Mouse (Mus musculus) liver, embryonic 13.5 days (tissue): ENCODE measurements around the gene Gata5. TPM values are rescaled to one million over a fixed set of nuclear protein-coding genes. Genes with fewer than 3 reads are reported as not detected.
A peak's percentile ranks its signal among the peaks of the same experiment; 100 is the strongest.

Source experiments
- ATAC-seq: fragments of 200-750 bp; cut with Nextera tagmentation; 2 replicates; pipeline ENCODE4 v1.8.0; 2017; ENCODE audit warnings: low read depth, mild to moderate bottlenecking, moderate number of reproducible peaks, moderate library complexity
- DNase-seq: peaks from one replicate; pipeline ENCODE4 v3.0.0; 2022
- H3K27ac ChIP-seq: fragments of 300-500 bp; sonication (generic); 2 replicates; pipeline ENCODE4 v1.5.1; 2015; ENCODE audit warnings: moderate library complexity, mild to moderate bottlenecking, inconsistent platforms
- H3K27me3 ChIP-seq: fragments of 300-500 bp; sonication (generic); 2 replicates; pipeline ENCODE4 v1.6.1; 2015; ENCODE audit warnings: mild to moderate bottlenecking, inconsistent platforms
- H3K36me3 ChIP-seq: fragments of 300-500 bp; sonication (generic); 2 replicates; pipeline ENCODE4 v1.6.1; 2015; ENCODE audit warnings: mild to moderate bottlenecking, inconsistent platforms
- H3K4me1 ChIP-seq: fragments of 300-500 bp; sonication (generic); replicated peaks from 2 replicates; pipeline ENCODE4 v1.6.1; 2015; ENCODE audit warnings: inconsistent platforms
- H3K4me2 ChIP-seq: fragments of 300-500 bp; sonication (generic); 2 replicates; pipeline ENCODE4 v1.6.1; 2015; ENCODE audit warnings: inconsistent platforms, mild to moderate bottlenecking, moderate library complexity
- H3K4me3 ChIP-seq: fragments of 300-500 bp; sonication (generic); replicated peaks from 2 replicates; pipeline ENCODE4 v1.5.1; 2015; ENCODE audit warnings: mild to moderate bottlenecking, inconsistent platforms
- H3K9ac ChIP-seq: fragments of 300-500 bp; sonication (generic); 2 replicates; pipeline ENCODE4 v1.6.1; 2015; ENCODE audit warnings: mild to moderate bottlenecking, inconsistent platforms
- H3K9me3 ChIP-seq: fragments of 300-500 bp; sonication (generic); replicated peaks from 2 replicates; pipeline ENCODE4 v1.6.1; 2016; ENCODE audit warnings: inconsistent platforms
- WGBS: fragments of 180-500 bp; shearing (Covaris S2); methylation state at CpG from one replicate; pipeline ENCODE4 v1.1.7; 2015; ENCODE audit not compliant: insufficient replicate concordance; 5-methylcytosine and 5-hydroxymethylcytosine counted together
- polyA plus RNA-seq: library from polyadenylated mRNA; unstranded; fragments of >200 nt; fragmentation: Nextera tagmentation; extraction: Ambion mirVana; gene quantifications from 2 replicates; pipeline ENCODE4 v1.2.1, GENCODE M21; 2015

The Gata5 gene
- polyA plus RNA-seq, 1 experiment from 2014 or later: 0.76 TPM

GRCm38 (mm10) chr2:180307680-180308079 is 26.8 kb downstream of the Gata5 start:
- H3K9me3 ChIP-seq: no peaks in the 10 kb centered on the region
- no peaks in the 10 kb centered on the region for H3K4me1 ChIP-seq
- H3K27me3 ChIP-seq: no peaks in the 10 kb centered on the region
- ATAC-seq: no peak
- H3K4me2 ChIP-seq: no peak overlapping the region
- WGBS: 31% methylated on average over 2 of the region's 2 CpGs
- no peak overlapping the region for H3K4me3 ChIP-seq
- no peak overlapping the region for H3K9ac ChIP-seq
- no peaks in the 10 kb centered on the region for H3K36me3 ChIP-seq
- H3K27ac ChIP-seq: no peak overlapping the region
- no peak for DNase-seq

- no peak for ATAC-seq
- no peak overlapping the region for H3K9ac ChIP-seq
- no peak overlapping the region for H3K27ac ChIP-seq
- H3K4me1 ChIP-seq: no peaks in the 10 kb centered on the region
- 64% methylated on average over 8 of the region's 8 CpGs for WGBS
- no peaks in the 10 kb centered on the region for H3K9me3 ChIP-seq
- H3K27me3 ChIP-seq: no peaks in the 10 kb centered on the region
- no peak overlapping the region for H3K4me2 ChIP-seq
- no peak for DNase-seq
- H3K4me3 ChIP-seq: no peak overlapping the region
- no peaks in the 10 kb centered on the region for H3K36me3 ChIP-seq
Measured at GRCm38 (mm10) chr2:180306423-180307168, 27.9 kb downstream of the Gata5 start.

- H3K4me3 ChIP-seq: no peak overlapping the region
- no peak overlapping the region for H3K4me2 ChIP-seq
- no peak overlapping the region for H3K9ac ChIP-seq
- WGBS: 33% methylated on average over 2 of the region's 2 CpGs
- no peak overlapping the region for H3K27ac ChIP-seq
- H3K36me3 ChIP-seq: no peaks in the 10 kb centered on the region
- no peak for DNase-seq
- no peaks in the 10 kb centered on the region for H3K9me3 ChIP-seq
- H3K4me1 ChIP-seq: peaks cover 2% of the 10 kb centered on the region
- ATAC-seq: no peak
- H3K27me3 ChIP-seq: no peaks in the 10 kb centered on the region
Measured at GRCm38 (mm10) chr2:180306009-180306408, 28.5 kb downstream of the Gata5 start.

- Histone ChIP-seq H3K27me3 (no peaks in the 10 kb centered on the region), H3K9me3 (no peaks in the 10 kb centered on the region), H3K27ac (no peak overlapping the region), H3K9ac (no peak overlapping the region), H3K36me3 (no peaks in the 10 kb centered on the region), H3K4me2 (no peak overlapping the region), H3K4me1 (peaks cover 7% of the 10 kb centered on the region), H3K4me3 (no peak overlapping the region)
- DNase-seq (no peak), ATAC-seq (no peak)
- WGBS: 57% methylated on average over 3 of the region's 3 CpGs
Measured at GRCm38 (mm10) chr2:180305490-180305889, 29.0 kb downstream of the Gata5 start.

- H3K36me3 ChIP-seq: no peaks in the 10 kb centered on the region
- H3K27ac ChIP-seq: no peak overlapping the region
- WGBS: 41% methylated on average over 4 of the region's 4 CpGs
- no peaks in the 10 kb centered on the region for H3K9me3 ChIP-seq
- no peak overlapping the region for H3K4me3 ChIP-seq
- DNase-seq (no peak), ATAC-seq (no peak)
- H3K4me2 ChIP-seq: no peak overlapping the region
- H3K27me3 ChIP-seq: no peaks in the 10 kb centered on the region
- no peak overlapping the region for H3K9ac ChIP-seq
- H3K4me1 ChIP-seq: peaks cover 16% of the 10 kb centered on the region
Measured at GRCm38 (mm10) chr2:180304554-180304953, 29.9 kb downstream of the Gata5 start.

GRCm38 (mm10) chr2:180303468-180303867 is 31.0 kb downstream of the Gata5 start:
- WGBS: 69% methylated on average over 12 of the region's 12 CpGs
- H3K27ac ChIP-seq: no peak overlapping the region
- no peak for DNase-seq

GRCm38 (mm10) chr2:180302201-180302600 is 32.3 kb downstream of the Gata5 start:
- H3K27ac ChIP-seq: no peak overlapping the region

More at GRCm38 (mm10) chr2:180303468-180303867, 31.0 kb downstream of the Gata5 start:
- Histone ChIP-seq H3K27me3 (no peaks in the 10 kb centered on the region), H3K4me2 (no peak overlapping the region), H3K36me3 (no peaks in the 10 kb centered on the region), H3K9me3 (no peaks in the 10 kb centered on the region), H3K9ac (no peak overlapping the region), H3K4me3 (no peak overlapping the region), H3K4me1 (peaks cover 16% of the 10 kb centered on the region)
- no peak for ATAC-seq

GRCm38 (mm10) chr2:180300771-180301170 is 33.7 kb downstream of the Gata5 start:
- no peaks in the 10 kb centered on the region for H3K36me3 ChIP-seq
- H3K4me1 ChIP-seq: peaks cover 16% of the 10 kb centered on the region
- H3K4me2 ChIP-seq: no peak overlapping the region
- no peak overlapping the region for H3K27ac ChIP-seq
- H3K4me3 ChIP-seq: no peak overlapping the region
- 7% methylated on average over 5 of the region's 5 CpGs for WGBS
- H3K9ac ChIP-seq: no peak overlapping the region
- no peaks in the 10 kb centered on the region for H3K9me3 ChIP-seq
- H3K27me3 ChIP-seq: no peaks in the 10 kb centered on the region
- DNase-seq (no peak), ATAC-seq (peak; percentile 64)

More at GRCm38 (mm10) chr2:180302201-180302600, 32.3 kb downstream of the Gata5 start:
- no peak overlapping the region for H3K4me2 ChIP-seq
- no peaks in the 10 kb centered on the region for H3K36me3 ChIP-seq
- no peak overlapping the region for H3K9ac ChIP-seq
- H3K4me1 ChIP-seq: peaks cover 16% of the 10 kb centered on the region
- H3K27me3 ChIP-seq: no peaks in the 10 kb centered on the region
- 63% methylated on average over 4 of the region's 4 CpGs for WGBS
- no peaks in the 10 kb centered on the region for H3K9me3 ChIP-seq
- DNase-seq (no peak), ATAC-seq (no peak)
- no peak overlapping the region for H3K4me3 ChIP-seq

GRCm38 (mm10) chr2:180300252-180300651 is 34.2 kb downstream of the Gata5 start:
- Histone ChIP-seq H3K4me3 (no peak overlapping the region), H3K4me2 (no peak overlapping the region)

GRCm38 (mm10) chr2:180292906-180293305 is 41.6 kb downstream of the Gata5 start:
- no peak overlapping the region for H3K4me2 ChIP-seq
- H3K36me3 ChIP-seq: no peaks in the 10 kb centered on the region
- 59% methylated on average over 8 of the region's 8 CpGs for WGBS
- H3K27ac ChIP-seq: no peak overlapping the region
- ATAC-seq (no peak), DNase-seq (no peak)
- no peak overlapping the region for H3K4me3 ChIP-seq
- H3K9me3 ChIP-seq: no peaks in the 10 kb centered on the region
- no peak overlapping the region for H3K9ac ChIP-seq
- peaks cover 8% of the 10 kb centered on the region for H3K4me1 ChIP-seq
- H3K27me3 ChIP-seq: no peaks in the 10 kb centered on the region

More at GRCm38 (mm10) chr2:180300252-180300651, 34.2 kb downstream of the Gata5 start:
- DNase-seq: no peak
- Histone ChIP-seq H3K27me3 (no peaks in the 10 kb centered on the region), H3K36me3 (no peaks in the 10 kb centered on the region), H3K9ac (no peak overlapping the region), H3K4me1 (peaks cover 16% of the 10 kb centered on the region), H3K9me3 (no peaks in the 10 kb centered on the region), H3K27ac (no peak overlapping the region)
- ATAC-seq: peak; percentile 10; the same call in 1 of the 2 replicates
- WGBS: 33% methylated on average over 2 of the region's 2 CpGs

- Histone ChIP-seq H3K4me1 (peaks cover 8% of the 10 kb centered on the region), H3K9ac (no peak overlapping the region)
Measured at GRCm38 (mm10) chr2:180292026-180292425, 42.5 kb downstream of the Gata5 start.

GRCm38 (mm10) chr2:180291566-180291965 is 42.9 kb downstream of the Gata5 start:
- peak; percentile 28; the same call in 1 of the 2 replicates for ATAC-seq
- no peak overlapping the region for H3K4me2 ChIP-seq

More at GRCm38 (mm10) chr2:180292026-180292425, 42.5 kb downstream of the Gata5 start:
- ATAC-seq (no peak), DNase-seq (no peak)
- H3K4me2 ChIP-seq: no peak overlapping the region
- H3K4me3 ChIP-seq: no peak overlapping the region
- 45% methylated on average over 4 of the region's 4 CpGs for whole genome bisulfite sequencing
- H3K27me3 ChIP-seq: no peaks in the 10 kb centered on the region
- no peaks in the 10 kb centered on the region for H3K9me3 ChIP-seq
- H3K27ac ChIP-seq: no peak overlapping the region
- no peaks in the 10 kb centered on the region for H3K36me3 ChIP-seq

More at GRCm38 (mm10) chr2:180291566-180291965, 42.9 kb downstream of the Gata5 start:
- Histone ChIP-seq H3K27ac (no peak overlapping the region), H3K27me3 (no peaks in the 10 kb centered on the region), H3K9ac (no peak overlapping the region), H3K9me3 (no peaks in the 10 kb centered on the region), H3K36me3 (no peaks in the 10 kb centered on the region), H3K4me3 (no peak overlapping the region), H3K4me1 (peaks cover 8% of the 10 kb centered on the region)
- WGBS: 55% methylated on average over 5 of the region's 5 CpGs
- no peak for DNase-seq
